Mouse (Mus musculus): Measurements from ENCODE around the gene Cfl2. TPM values are rescaled to one million over a fixed set of nuclear protein-coding genes. Genes with fewer than 3 reads are reported as not detected.

Cfl2 gene
- polyA plus RNA-seq, 1 experiment from 2014 or later = 312 TPM

DNA sequence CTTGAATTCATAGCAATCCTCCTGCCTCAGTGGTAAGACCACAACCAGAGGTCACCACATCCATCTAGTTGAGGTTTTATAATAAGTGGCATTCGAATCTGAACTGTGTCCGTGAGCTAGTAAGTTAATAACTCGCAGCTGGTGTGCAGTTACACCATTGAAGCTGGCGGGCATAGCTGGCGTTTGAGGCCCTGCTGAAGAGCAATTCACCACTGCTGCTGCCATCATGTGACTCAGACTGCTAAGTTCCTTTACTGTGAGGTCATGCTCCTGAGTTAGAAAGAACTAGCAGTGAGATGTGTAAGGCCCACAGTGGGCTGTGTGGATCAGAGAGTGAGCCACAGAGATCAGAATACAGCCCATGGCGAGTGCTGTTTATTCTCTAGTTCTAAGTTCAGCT is 12.0 kb upstream of the Cfl2 start:
- Histone ChIP-seq H3K27ac (replicated peaks; ENCODE audit: low read depth, low read length) (no peak overlapping the region), H3K4me1 (ENCODE audit: control insufficient read depth, insufficient read depth, low read length) (no peaks in the 10 kb centered on the region), H3K27me3 (ENCODE audit: control insufficient read depth, insufficient read depth, low read length) (no peaks in the 10 kb centered on the region), H3K4me3 (replicated peaks; ENCODE audit: low read depth, low read length) (no peak overlapping the region), H3K9me3 (ENCODE audit: control insufficient read depth, low read length) (no peaks in the 10 kb centered on the region), H3K36me3 (ENCODE audit: control insufficient read depth, insufficient read depth, low read length) (no peaks in the 10 kb centered on the region), H3K9ac (replicated peaks; ENCODE audit: low read length) (no peak overlapping the region), H3K4me2 (ENCODE audit: low read length) (no peak overlapping the region)
- 87% methylated on average over 6 of the region's 6 CpGs for WGBS
- DNase-seq (no peak), ATAC-seq (ENCODE audit: low FRiP score, low TSS enrichment) (no peak)

DNA sequence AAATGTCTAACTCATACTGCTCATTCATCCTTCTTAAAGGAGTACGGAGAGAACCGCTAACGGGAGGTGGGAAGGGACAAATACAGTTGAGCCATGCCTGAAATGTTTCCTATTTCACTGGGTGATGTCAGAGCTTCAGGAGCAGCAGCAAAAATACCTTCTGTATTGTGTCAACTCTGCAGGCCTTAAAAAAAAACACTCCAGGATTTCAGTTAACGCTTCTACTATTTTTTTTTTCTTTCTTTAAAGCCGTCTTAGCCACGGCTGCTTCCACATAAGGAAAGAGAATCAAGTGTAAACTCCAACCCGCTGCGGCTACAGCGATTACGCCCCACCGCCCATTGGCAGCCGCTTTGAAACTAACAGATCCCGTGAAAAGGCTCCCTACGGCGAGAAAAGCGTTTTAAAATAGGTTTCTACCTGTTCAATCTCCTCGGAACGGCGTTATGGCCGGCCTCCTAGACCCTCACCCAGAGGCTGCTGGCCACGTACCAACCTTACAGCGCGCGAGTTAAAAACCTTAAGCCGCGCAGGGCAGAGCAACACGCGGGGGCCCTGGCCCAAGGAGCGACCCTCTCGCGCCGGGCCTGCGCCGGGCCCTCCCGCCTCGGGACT is 579 bp downstream of the Cfl2 start:
- Histone ChIP-seq H3K9me3 (ENCODE audit: control insufficient read depth, low read length) (no peaks in the 10 kb centered on the region), H3K27me3 (ENCODE audit: control insufficient read depth, insufficient read depth, low read length) (no peaks in the 10 kb centered on the region), H3K4me2 (ENCODE audit: low read length) (peak overlapping the region; percentile 62), H3K9ac (replicated peaks; ENCODE audit: low read length) (peak overlapping the region; percentile 98), H3K27ac (replicated peaks; ENCODE audit: low read depth, low read length) (peak overlapping the region; percentile 98), H3K4me1 (ENCODE audit: control insufficient read depth, insufficient read depth, low read length) (peaks cover 11% of the 10 kb centered on the region), H3K4me3 (replicated peaks; ENCODE audit: low read depth, low read length) (peak overlapping the region; percentile 91), H3K36me3 (ENCODE audit: control insufficient read depth, insufficient read depth, low read length) (peaks cover 21% of the 10 kb centered on the region)
- ATAC-seq (ENCODE audit: low FRiP score, low TSS enrichment) (no peak), DNase-seq (peak; percentile 76)
- under 1% methylated on average over 36 of the region's 36 CpGs for WGBS

DNA sequence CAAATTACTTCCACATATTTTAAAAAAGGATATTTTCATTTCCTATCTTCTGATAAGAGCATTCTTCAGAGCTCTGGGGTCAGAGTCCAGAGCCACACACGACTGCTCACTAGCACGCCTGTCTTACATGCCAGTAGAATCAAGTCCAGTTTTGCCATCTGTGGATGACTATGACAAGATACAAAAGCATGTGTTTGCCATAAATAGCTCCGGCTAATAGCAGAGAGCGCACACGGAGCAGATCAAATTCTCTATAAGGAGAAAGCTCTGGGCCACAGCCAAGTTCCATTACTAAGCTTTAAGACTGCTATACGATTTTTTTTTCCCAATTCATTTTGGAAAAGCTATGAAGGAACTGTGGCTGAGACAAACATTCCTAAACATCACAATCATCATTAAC is 3.1 kb downstream of the Cfl2 start:
- Histone ChIP-seq H3K4me3 (replicated peaks; ENCODE audit: low read depth, low read length) (no peak overlapping the region), H3K27me3 (ENCODE audit: control insufficient read depth, insufficient read depth, low read length) (no peaks in the 10 kb centered on the region), H3K9me3 (ENCODE audit: control insufficient read depth, low read length) (no peaks in the 10 kb centered on the region), H3K9ac (replicated peaks; ENCODE audit: low read length) (no peak overlapping the region), H3K27ac (replicated peaks; ENCODE audit: low read depth, low read length) (no peak overlapping the region), H3K36me3 (ENCODE audit: control insufficient read depth, insufficient read depth, low read length) (peaks cover 21% of the 10 kb centered on the region), H3K4me1 (ENCODE audit: control insufficient read depth, insufficient read depth, low read length) (peaks cover 11% of the 10 kb centered on the region), H3K4me2 (ENCODE audit: low read length) (no peak overlapping the region)
- 78% methylated on average over 6 of the region's 6 CpGs for WGBS
- ATAC-seq (ENCODE audit: low FRiP score, low TSS enrichment) = no peak
- no peak for DNase-seq

DNA sequence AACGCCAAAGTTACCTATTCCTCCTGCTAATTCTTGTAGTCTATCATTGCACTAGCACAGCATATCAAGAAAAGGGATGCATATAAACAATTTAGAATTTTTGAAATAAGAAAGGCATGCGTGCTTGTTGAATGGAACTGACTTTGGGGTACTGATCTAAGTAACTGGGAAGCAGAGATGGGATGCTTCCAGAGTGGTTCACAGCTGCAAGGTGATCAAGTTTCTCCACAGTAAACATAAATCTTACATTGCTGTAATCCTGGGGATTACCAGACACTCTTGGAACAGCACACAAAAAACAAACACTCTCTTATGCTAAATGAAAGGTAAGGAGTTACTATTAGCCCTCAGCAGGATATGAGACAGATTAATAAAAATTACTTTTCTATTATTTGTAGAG is 12.1 kb downstream of the Cfl2 start:
- Histone ChIP-seq H3K36me3 (ENCODE audit: control insufficient read depth, insufficient read depth, low read length) (no peaks in the 10 kb centered on the region), H3K4me3 (replicated peaks; ENCODE audit: low read depth, low read length) (no peak overlapping the region), H3K9ac (replicated peaks; ENCODE audit: low read length) (no peak overlapping the region), H3K9me3 (ENCODE audit: control insufficient read depth, low read length) (no peaks in the 10 kb centered on the region), H3K27me3 (ENCODE audit: control insufficient read depth, insufficient read depth, low read length) (no peaks in the 10 kb centered on the region), H3K27ac (replicated peaks; ENCODE audit: low read depth, low read length) (no peak overlapping the region), H3K4me1 (ENCODE audit: control insufficient read depth, insufficient read depth, low read length) (no peaks in the 10 kb centered on the region), H3K4me2 (ENCODE audit: low read length) (no peak overlapping the region)
- 90% methylated on average over 2 of the region's 2 CpGs for WGBS
- ATAC-seq (ENCODE audit: low FRiP score, low TSS enrichment) (no peak), DNase-seq (no peak)

DNA sequence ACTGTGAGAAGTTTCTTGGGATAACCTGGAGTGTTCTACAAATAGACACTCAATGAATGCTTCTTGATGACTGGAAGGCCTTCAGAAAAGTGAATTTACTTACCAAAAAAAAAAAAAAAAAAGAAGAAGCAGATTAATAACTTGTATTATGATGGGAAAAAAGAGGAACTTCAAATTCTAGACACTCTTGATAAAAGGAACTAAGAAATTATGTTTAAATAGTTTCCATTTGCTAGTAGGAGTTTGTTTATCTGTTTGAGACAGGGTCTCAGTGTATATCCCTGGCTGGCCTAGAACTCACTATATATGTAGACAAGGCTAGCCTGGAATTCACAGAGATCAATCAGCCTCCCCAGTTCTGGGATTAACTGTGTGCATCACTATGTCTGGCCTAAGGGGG is 18.3 kb downstream of the Cfl2 start:
- DNase-seq = no peak
- no peaks in the 10 kb centered on the region for H3K27me3 ChIP-seq (ENCODE audit: control insufficient read depth, insufficient read depth, low read length)
- no peak for ATAC-seq (ENCODE audit: low FRiP score, low TSS enrichment)

DNA sequence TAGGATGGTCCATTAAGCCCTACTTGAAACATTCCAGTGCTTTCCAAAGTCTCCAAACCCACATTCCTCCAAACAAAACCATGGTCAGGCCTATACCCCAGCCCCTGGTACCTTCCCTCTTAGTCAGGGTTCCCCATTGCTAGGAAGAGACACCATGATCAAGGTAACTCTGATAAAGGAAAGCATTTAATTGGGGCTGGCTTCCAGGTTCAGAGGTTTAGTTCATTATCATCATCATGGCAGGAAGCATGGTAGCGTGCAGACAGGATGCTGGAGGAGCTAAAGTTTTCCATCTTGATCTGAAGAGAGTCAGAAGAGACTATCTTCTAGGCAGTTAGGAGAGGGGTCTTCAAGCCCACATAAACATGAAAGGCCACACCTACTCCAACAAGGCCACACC is 21.1 kb downstream of the Cfl2 start:
- H3K27ac ChIP-seq (replicated peaks; ENCODE audit: low read depth, low read length) = no peak overlapping the region
- WGBS = 94% methylated on average over 1 of the region's 1 CpGs
- H3K27me3 ChIP-seq (ENCODE audit: control insufficient read depth, insufficient read depth, low read length) = no peaks in the 10 kb centered on the region
- H3K4me3 ChIP-seq (replicated peaks; ENCODE audit: low read depth, low read length) = no peak overlapping the region
- no peak overlapping the region for H3K9ac ChIP-seq (replicated peaks; ENCODE audit: low read length)
- DNase-seq (no peak), ATAC-seq (ENCODE audit: low FRiP score, low TSS enrichment) (no peak)
- H3K9me3 ChIP-seq (ENCODE audit: control insufficient read depth, low read length) = no peaks in the 10 kb centered on the region
- H3K4me1 ChIP-seq (ENCODE audit: control insufficient read depth, insufficient read depth, low read length) = no peaks in the 10 kb centered on the region
- H3K36me3 ChIP-seq (ENCODE audit: control insufficient read depth, insufficient read depth, low read length) = no peaks in the 10 kb centered on the region
- H3K4me2 ChIP-seq (ENCODE audit: low read length) = no peak overlapping the region

More for the DNA sequence above, 18.3 kb downstream of the Cfl2 start:
- no peak overlapping the region for H3K9ac ChIP-seq (replicated peaks; ENCODE audit: low read length)
- H3K27ac ChIP-seq (replicated peaks; ENCODE audit: low read depth, low read length) = no peak overlapping the region
- no peaks in the 10 kb centered on the region for H3K9me3 ChIP-seq (ENCODE audit: control insufficient read depth, low read length)
- no peak overlapping the region for H3K4me2 ChIP-seq (ENCODE audit: low read length)
- H3K4me3 ChIP-seq (replicated peaks; ENCODE audit: low read depth, low read length) = no peak overlapping the region
- no peaks in the 10 kb centered on the region for H3K36me3 ChIP-seq (ENCODE audit: control insufficient read depth, insufficient read depth, low read length)
- H3K4me1 ChIP-seq (ENCODE audit: control insufficient read depth, insufficient read depth, low read length) = no peaks in the 10 kb centered on the region

DNA sequence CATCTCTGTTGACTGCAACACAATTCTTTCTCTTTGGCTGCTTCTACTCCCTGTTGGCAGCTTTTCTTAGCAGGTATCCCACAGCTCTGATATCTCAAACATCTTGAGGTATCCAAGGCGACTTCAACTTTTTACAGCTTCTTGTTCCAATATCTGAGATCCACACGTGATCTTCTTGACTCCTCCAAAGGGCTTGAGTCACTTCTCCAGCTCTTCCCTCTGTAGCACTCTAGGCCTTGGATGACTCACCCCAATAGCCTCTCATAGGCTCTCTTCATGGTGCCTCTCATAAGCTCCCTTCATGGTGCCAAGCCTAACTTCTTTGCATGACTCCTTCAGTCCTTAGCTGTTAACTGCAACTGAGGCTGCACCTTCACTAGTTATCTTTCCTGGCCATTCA is 22.9 kb downstream of the Cfl2 start:
- Histone ChIP-seq H3K27ac (replicated peaks; ENCODE audit: low read depth, low read length) (no peak overlapping the region), H3K36me3 (ENCODE audit: control insufficient read depth, insufficient read depth, low read length) (no peaks in the 10 kb centered on the region), H3K27me3 (ENCODE audit: control insufficient read depth, insufficient read depth, low read length) (no peaks in the 10 kb centered on the region), H3K4me2 (ENCODE audit: low read length) (no peak overlapping the region), H3K4me3 (replicated peaks; ENCODE audit: low read depth, low read length) (no peak overlapping the region), H3K4me1 (ENCODE audit: control insufficient read depth, insufficient read depth, low read length) (no peaks in the 10 kb centered on the region), H3K9ac (replicated peaks; ENCODE audit: low read length) (no peak overlapping the region), H3K9me3 (ENCODE audit: control insufficient read depth, low read length) (no peaks in the 10 kb centered on the region)
- no peak for ATAC-seq (ENCODE audit: low FRiP score, low TSS enrichment)
- DNase-seq = no peak
- 84% methylated on average over 2 of the region's 2 CpGs for WGBS

DNA sequence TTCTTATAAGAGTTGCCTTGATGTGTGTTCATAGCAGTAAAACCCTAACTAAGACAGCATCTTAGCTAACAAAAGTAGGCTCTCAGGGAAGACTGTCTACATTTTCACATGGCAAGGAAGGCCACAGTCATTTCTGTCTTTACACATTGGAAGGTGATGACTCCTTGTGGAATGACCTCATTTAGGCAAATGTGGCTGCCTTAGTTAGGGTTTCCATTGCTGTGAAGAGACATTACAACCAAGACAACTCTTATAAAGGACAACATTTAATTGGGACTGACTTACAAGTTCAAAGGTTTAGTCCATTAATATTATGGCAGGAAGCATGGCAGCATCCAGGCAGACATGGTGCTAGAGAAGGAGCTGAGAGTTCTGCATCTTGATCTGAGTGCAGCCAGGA is 23.7 kb downstream of the Cfl2 start:
- H3K4me3 ChIP-seq (replicated peaks; ENCODE audit: low read depth, low read length) = no peak overlapping the region
- H3K4me1 ChIP-seq (ENCODE audit: control insufficient read depth, insufficient read depth, low read length) = no peaks in the 10 kb centered on the region
- H3K36me3 ChIP-seq (ENCODE audit: control insufficient read depth, insufficient read depth, low read length) = no peaks in the 10 kb centered on the region
- H3K27me3 ChIP-seq (ENCODE audit: control insufficient read depth, insufficient read depth, low read length) = no peaks in the 10 kb centered on the region
- H3K27ac ChIP-seq (replicated peaks; ENCODE audit: low read depth, low read length) = no peak overlapping the region
- DNase-seq (no peak), ATAC-seq (ENCODE audit: low FRiP score, low TSS enrichment) (no peak)
- no peak overlapping the region for H3K9ac ChIP-seq (replicated peaks; ENCODE audit: low read length)
- no peaks in the 10 kb centered on the region for H3K9me3 ChIP-seq (ENCODE audit: control insufficient read depth, low read length)
- no peak overlapping the region for H3K4me2 ChIP-seq (ENCODE audit: low read length)

DNA sequence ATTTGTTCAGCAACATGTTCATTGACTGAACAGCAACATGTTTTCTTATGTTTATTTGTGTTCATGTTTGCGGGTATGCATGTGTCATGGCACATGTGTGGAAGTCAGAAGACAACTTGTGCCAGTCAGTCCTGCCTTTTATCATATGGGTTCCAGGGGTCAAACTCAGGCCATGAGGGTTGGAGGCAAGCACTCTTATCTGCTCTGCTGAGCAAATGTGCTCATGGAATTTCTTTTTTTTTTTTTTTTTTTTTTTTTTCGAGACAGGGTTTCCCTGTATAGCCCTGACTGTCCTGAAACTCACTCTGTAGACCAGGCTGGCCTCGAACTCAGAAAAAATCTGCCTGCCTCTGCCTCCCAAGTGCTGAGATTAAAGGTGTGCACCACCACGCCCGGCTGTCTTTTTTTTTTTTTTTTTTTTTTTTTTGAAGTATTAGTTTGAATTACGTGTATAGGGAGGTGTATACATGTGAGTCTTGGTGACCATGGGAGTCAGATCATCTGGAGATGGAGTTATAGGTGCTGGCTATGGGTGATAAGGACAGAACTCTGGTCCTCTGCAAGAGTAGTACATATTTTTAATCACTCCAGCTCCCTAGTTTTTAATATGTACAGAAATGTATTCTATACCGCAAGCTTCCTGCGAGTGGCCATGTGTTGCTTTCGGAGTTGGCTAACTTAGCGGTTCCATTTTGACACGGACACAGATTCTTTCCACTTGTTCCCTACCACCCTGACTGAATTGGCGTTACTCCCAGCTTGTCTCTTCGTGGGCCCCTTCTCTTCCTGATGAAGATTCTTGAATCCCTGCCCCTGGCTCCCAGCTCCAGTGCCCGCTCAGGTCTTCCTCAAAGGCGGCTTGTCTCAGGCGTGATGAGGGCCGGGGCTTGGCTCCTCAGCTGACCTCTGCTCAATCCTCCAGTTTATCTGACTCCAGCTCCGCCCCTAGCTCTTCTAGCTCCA is 26.8 kb downstream of the Cfl2 start:
- 73% methylated on average over 18 of the region's 18 CpGs for WGBS
- no peaks in the 10 kb centered on the region for H3K4me1 ChIP-seq (ENCODE audit: control insufficient read depth, insufficient read depth, low read length)
- ATAC-seq (ENCODE audit: low FRiP score, low TSS enrichment) (no peak), DNase-seq (no peak)
- H3K36me3 ChIP-seq (ENCODE audit: control insufficient read depth, insufficient read depth, low read length) = no peaks in the 10 kb centered on the region
- no peaks in the 10 kb centered on the region for H3K27me3 ChIP-seq (ENCODE audit: control insufficient read depth, insufficient read depth, low read length)
- H3K27ac ChIP-seq (replicated peaks; ENCODE audit: low read depth, low read length) = no peak overlapping the region
- no peaks in the 10 kb centered on the region for H3K9me3 ChIP-seq (ENCODE audit: control insufficient read depth, low read length)
- no peak overlapping the region for H3K9ac ChIP-seq (replicated peaks; ENCODE audit: low read length)
- no peak overlapping the region; the same call in 1 of the 2 replicates for H3K4me2 ChIP-seq (ENCODE audit: low read length)
- no peak overlapping the region for H3K4me3 ChIP-seq (replicated peaks; ENCODE audit: low read depth, low read length)
